Mouse (Mus musculus): ENCODE measurements around the gene Catsperz.

Catsperz gene

GRCm38 (mm10) chr19:6936299-6936698, 11.1 kb upstream of the Catsperz start:
- no peak for TF ChIP-seq GATA4 (IDR thresholded peaks at IDR 0.05; ENCODE audit: insufficient replicate concordance, low read length)

- TF ChIP-seq GATA4 (IDR thresholded peaks at IDR 0.05; ENCODE audit: insufficient replicate concordance, low read length), result no peak
Measured at GRCm38 (mm10) chr19:6934195-6934977, 9.2 kb upstream of the Catsperz start, which contains the start of gene Kcnk4. Gene Kcnk4 (minus strand): TSS chr19:6934515.

- TF ChIP-seq GATA4 (IDR thresholded peaks at IDR 0.05; ENCODE audit: insufficient replicate concordance, low read length), result no peak
Measured at GRCm38 (mm10) chr19:6933436-6934194, 8.4 kb upstream of the Catsperz start.

- TF ChIP-seq GATA4 (IDR thresholded peaks at IDR 0.05; ENCODE audit: insufficient replicate concordance, low read length), result no peak
Measured at GRCm38 (mm10) chr19:6933102-6933435, 7.9 kb upstream of the Catsperz start.

- TF ChIP-seq GATA4 (IDR thresholded peaks at IDR 0.05; ENCODE audit: insufficient replicate concordance, low read length), result no peak
Measured at GRCm38 (mm10) chr19:6932018-6932417, 6.8 kb upstream of the Catsperz start.

GRCm38 (mm10) chr19:6931002-6931401, 5.8 kb upstream of the Catsperz start:
- TF ChIP-seq GATA4 (IDR thresholded peaks at IDR 0.05; ENCODE audit: insufficient replicate concordance, low read length), result no peak

GRCm38 (mm10) chr19:6928080-6928479, 2.9 kb upstream of the Catsperz start:
- no peak for TF ChIP-seq GATA4 (IDR thresholded peaks at IDR 0.05; ENCODE audit: insufficient replicate concordance, low read length)

GRCm38 (mm10) chr19:6926559-6927255, 1.5 kb upstream of the Catsperz start:
- TF ChIP-seq GATA4 (IDR thresholded peaks at IDR 0.05; ENCODE audit: insufficient replicate concordance, low read length), result no peak

- TF ChIP-seq GATA4 (IDR thresholded peaks at IDR 0.05; ENCODE audit: insufficient replicate concordance, low read length), result no peak
Measured at GRCm38 (mm10) chr19:6925611-6926329, 590 bp upstream of the Catsperz start.

- TF ChIP-seq GATA4 (IDR thresholded peaks at IDR 0.05; ENCODE audit: insufficient replicate concordance, low read length), result no peak
Measured at GRCm38 (mm10) chr19:6924461-6925306, 496 bp downstream of the Catsperz start.

- no peak for TF ChIP-seq GATA4 (IDR thresholded peaks at IDR 0.05; ENCODE audit: insufficient replicate concordance, low read length)
Measured at GRCm38 (mm10) chr19:6922901-6923735, 2.1 kb downstream of the Catsperz start.

GRCm38 (mm10) chr19:6921647-6922567, 3.3 kb downstream of the Catsperz start, which contains the start of gene Esrra:
Gene Esrra (minus strand): TSS chr19:6921813.
- TF ChIP-seq GATA4 (IDR thresholded peaks at IDR 0.05; ENCODE audit: insufficient replicate concordance, low read length), result no peak

All from liver, adult (tissue).